Mouse (Mus musculus): ENCODE data around the gene Stac.

- TF ChIP-seq CTCF (IDR thresholded peaks at IDR 0.05; ENCODE audit: borderline replicate concordance, control insufficient read depth, extremely low read depth, insufficient read depth, low read length, poor library complexity), result no peak
- TF ChIP-seq POLR2A (IDR thresholded peaks at IDR 0.05; ENCODE audit: control insufficient read depth, extremely low read depth, insufficient read depth, low read length, poor library complexity), result no peak
Measured at GRCm38 (mm10) chr9:111739431-111740245, 49.5 kb upstream of the Stac start.

Data from thymus, adult 2 months (tissue).